Mouse (Mus musculus) thymus, adult 2 months (tissue): ENCODE results near the gene Nhlrc4. TPM values are rescaled to one million over a fixed set of nuclear protein-coding genes. Genes with fewer than 3 reads are reported as not detected.

Experiments
- DNase-seq: peaks from one replicate; pipeline ENCODE4 v3.0.0; 2021
- H3K27ac ChIP-seq: fragments of 200-500 bp; 2 replicates; pipeline ENCODE4 v1.5.1; 2012; ENCODE audit warnings: low read length, control low read depth; ENCODE audit not compliant: control insufficient read depth, insufficient read depth
- H3K27me3 ChIP-seq: fragments of 200-500 bp; 2 replicates; pipeline ENCODE4 v1.6.1; 2012; ENCODE audit warnings: mild to moderate bottlenecking, low read length, moderate library complexity, mixed read lengths; ENCODE audit not compliant: control insufficient read depth, insufficient read depth
- H3K36me3 ChIP-seq: fragments of 200-500 bp; 2 replicates; pipeline ENCODE4 v1.6.1; 2012; ENCODE audit warnings: mild to moderate bottlenecking, low read length, moderate library complexity; ENCODE audit not compliant: control insufficient read depth, insufficient read depth
- H3K4me1 ChIP-seq: fragments of 200-500 bp; replicated peaks from 2 replicates; pipeline ENCODE4 v1.6.1; 2012; ENCODE audit warnings: low read length; ENCODE audit not compliant: control insufficient read depth, insufficient read depth
- H3K4me3 ChIP-seq: fragments of 200-500 bp; 2 replicates; pipeline ENCODE4 v1.5.1; 2012; ENCODE audit warnings: mild to moderate bottlenecking, low read length, control low read depth, moderate library complexity; ENCODE audit not compliant: control insufficient read depth, insufficient read depth
- CTCF ChIP-seq: fragments of 200-500 bp; IDR thresholded peaks from 2 replicates; pipeline ENCODE4 v1.5.1; 2012; ENCODE audit warnings: mild to moderate bottlenecking, control low read depth, low read length, moderate library complexity, borderline replicate concordance; ENCODE audit not compliant: control insufficient read depth, poor library complexity, insufficient read depth; ENCODE audit errors: extremely low read depth
- POLR2A ChIP-seq: fragments of 200-500 bp; IDR thresholded peaks from 2 replicates; pipeline ENCODE4 v1.6.1; 2012; ENCODE audit warnings: mild to moderate bottlenecking, low read length, control low read depth, moderate library complexity; ENCODE audit not compliant: control insufficient read depth, poor library complexity, insufficient read depth; ENCODE audit errors: extremely low read depth
- WGBS: fragments of 180-500 bp; shearing (Covaris S2); methylation state at CpG from one replicate; pipeline ENCODE4 v1.1.7; 2018; 5-methylcytosine and 5-hydroxymethylcytosine counted together
- polyA plus RNA-seq: library from polyadenylated mRNA; depleted of rRNA; stranded (reverse); fragments of >200 nt; gene quantifications from 2 replicates; pipeline ENCODE4 v1.2.3, GENCODE M21; 2012; rRNA removed

The Nhlrc4 gene
- 0.51 and 0.62 TPM in 2 replicates for polyA plus RNA-seq

DNA sequence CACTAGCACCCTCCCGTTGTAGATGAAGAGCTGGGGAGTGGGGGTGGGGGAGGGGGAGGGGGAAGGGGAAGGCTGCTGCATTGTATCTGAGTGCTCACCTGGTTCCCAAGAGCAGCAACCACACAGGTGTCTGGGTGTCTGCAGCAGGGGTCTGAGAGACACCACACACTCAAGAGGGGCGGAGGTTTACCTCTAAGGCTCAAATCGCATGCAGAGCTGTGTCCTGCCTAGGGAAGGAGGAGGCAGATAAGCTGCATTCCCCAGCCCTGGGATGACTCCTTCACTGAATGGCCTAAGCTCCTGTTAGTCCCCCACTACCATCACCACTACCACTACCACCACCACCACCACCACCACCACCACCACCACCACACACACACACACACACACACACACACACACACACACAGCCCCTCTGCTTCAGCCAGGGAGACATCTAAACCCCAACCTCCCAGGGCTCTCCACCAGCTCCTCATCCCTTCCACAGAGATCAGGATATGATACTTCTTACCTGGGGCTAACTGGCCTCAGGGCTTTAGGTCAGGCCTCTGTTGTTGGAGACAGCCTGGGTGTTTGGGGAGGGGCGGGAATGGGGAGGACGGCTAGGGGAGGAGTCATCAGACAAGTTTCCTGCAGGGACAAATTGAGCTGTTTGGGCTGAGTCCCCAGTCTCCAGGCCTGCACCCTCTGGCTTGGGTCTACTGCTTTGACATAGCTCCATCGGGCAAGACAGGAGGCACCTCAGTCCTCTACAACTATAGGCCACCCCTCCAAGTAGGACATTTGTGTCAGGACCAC lies at the start of gene Nhlrc4, which contains the start of gene Pigq:
TSS of gene Nhlrc4 (minus strand) at position 596 of the 798 bp plus-strand sequence.
TSS of gene Pigq (minus strand) at position 571 of the 798 bp plus-strand sequence.
- no peak within 1 kb of the TSS for H3K4me3 ChIP-seq
- 89% methylated on average over 4 of the region's 6 CpGs for WGBS
- TF ChIP-seq POLR2A (no peak), CTCF (no peak)
- H3K27ac ChIP-seq, result no peak within 1 kb of the TSS
- DNase-seq, result no peak
- H3K27me3 ChIP-seq, result no peaks in the 10 kb centered on the region
- no peaks in the 10 kb centered on the region for H3K36me3 ChIP-seq
- peaks cover 7% of the 10 kb centered on the region for H3K4me1 ChIP-seq

DNA sequence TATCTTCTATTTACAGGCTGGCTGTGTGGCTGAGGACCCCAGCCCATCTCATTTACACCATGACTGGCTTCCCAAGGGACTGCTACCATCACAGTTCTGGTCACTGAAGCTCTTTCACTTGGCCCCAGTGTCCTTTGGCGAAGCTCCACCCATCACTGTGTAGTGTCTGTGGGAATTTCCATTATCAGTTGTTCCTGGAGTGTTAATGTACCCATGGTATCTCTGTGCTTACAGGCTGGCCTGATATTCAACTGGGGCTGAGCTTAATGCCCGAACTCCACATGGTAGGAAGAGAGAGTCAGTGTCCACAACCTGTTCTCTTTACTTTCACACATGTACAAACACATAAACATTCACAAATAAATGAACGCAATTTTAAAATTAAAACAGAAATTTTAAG lies 48.7 kb upstream of the Nhlrc4 start:
- DNase-seq, result no peak

DNA sequence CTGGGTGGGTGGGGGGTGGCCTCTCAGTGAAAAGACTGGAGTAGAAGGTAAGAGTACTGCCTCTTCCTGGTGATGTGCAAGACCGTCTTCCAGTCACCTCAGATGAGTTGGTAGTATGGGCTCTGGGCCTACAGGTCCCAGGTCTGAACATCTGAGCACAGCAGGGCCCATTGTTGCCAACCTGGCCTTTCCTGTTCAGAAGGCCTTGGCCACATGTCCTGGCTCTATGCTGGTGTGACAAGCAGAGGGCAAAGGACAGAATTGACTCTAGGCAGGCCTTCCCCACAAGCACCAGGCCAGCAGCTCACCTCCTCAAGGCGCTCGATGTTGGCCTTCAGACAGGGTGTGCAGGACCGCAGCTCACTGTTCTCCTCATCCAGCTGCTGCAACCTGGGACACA lies 47.5 kb upstream of the Nhlrc4 start:
- Histone ChIP-seq H3K4me3 (no peak overlapping the region), H3K4me1 (no peaks in the 10 kb centered on the region), H3K27me3 (no peaks in the 10 kb centered on the region), H3K27ac (no peak overlapping the region), H3K36me3 (no peaks in the 10 kb centered on the region)
- TF ChIP-seq POLR2A, result no peak
- no peak for TF ChIP-seq CTCF
- DNase-seq, result no peak
- 95% methylated on average over 4 of the region's 4 CpGs for WGBS

More for the DNA sequence above, 48.7 kb upstream of the Nhlrc4 start:
- no peak for TF ChIP-seq CTCF
- TF ChIP-seq POLR2A, result no peak
- no peaks in the 10 kb centered on the region for H3K4me1 ChIP-seq
- no peak overlapping the region for H3K27ac ChIP-seq
- H3K4me3 ChIP-seq, result no peak overlapping the region
- no peaks in the 10 kb centered on the region for H3K27me3 ChIP-seq
- H3K36me3 ChIP-seq, result no peaks in the 10 kb centered on the region
- WGBS, result 91% methylated on average over 3 of the region's 3 CpGs

DNA sequence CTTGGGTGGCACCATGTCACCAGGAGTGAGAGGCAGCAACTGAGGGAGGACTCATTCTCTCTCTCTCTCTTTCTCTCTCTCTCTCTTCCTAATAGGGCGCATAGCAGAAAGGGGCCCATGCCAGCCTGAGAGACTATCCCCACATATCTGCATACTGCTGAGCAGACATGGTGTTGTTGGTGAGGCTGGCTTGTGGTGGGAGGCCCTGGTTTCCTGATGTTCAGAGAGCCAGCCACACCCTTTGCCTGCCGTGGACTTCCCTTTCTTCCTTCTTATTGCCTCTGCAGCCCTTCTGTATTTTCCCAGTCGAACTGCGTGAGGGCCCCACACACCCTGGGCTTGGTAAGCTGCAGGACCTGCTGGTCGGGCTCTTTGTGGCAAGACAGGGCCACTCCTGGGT lies 45.6 kb upstream of the Nhlrc4 start:
- no peaks in the 10 kb centered on the region for H3K36me3 ChIP-seq
- 27% methylated on average over 5 of the region's 5 CpGs for WGBS
- DNase-seq, result no peak
- peaks cover 3% of the 10 kb centered on the region; the same call in 1 of the 2 replicates for H3K4me1 ChIP-seq
- H3K27ac ChIP-seq, result no peak overlapping the region
- TF ChIP-seq POLR2A (no peak), CTCF (no peak)
- no peak overlapping the region for H3K4me3 ChIP-seq
- H3K27me3 ChIP-seq, result no peaks in the 10 kb centered on the region

DNA sequence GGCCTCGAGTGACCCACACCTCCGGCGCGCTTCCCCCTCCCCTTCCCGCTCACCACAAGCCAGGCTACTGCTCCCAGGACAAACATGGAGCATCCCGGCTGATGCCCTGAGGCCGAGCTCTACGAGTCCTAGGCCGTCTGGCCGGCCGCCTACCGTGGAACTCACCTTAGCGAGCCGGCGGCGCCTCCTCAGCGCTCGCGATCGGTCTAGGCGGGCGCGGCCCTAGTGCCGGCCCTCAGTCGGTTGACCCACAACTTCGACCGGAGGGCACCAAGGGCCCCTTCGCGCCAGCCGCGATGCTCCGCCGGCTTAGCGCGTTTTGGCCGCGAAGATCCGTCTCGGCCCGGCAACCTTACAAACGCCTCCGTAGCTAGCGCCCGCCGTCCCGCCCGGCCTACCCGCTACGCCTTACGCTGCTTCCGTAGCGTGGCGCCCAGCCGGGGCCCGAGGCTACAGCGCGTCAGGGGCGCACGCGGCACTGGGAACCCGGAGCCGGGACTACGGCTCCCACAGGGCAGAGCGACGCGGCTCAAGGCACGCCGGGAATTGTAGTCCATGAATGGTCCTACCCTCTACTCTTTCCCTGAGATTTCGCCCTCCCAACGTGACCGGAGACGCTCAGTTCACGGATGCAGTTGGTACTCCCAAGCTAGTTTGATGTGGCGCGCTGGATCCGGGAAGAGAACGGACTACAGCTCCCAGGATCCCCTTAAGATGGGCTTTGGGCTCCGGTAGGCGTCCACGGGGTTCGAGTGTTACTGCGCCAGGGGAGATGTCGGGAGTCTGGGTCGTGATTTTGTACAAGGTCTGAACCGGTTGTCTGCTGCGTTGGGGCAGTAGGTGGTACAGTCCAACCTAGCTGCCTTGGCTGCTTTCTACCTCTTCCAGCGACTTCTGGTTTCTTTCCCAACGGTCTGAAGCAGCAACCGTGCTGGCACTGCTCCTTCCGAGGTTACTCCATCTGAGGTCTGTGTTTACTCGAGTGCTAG lies 40.8 kb upstream of the Nhlrc4 start, which contains the start of gene Capn15:
TSS of gene Capn15 (minus strand) at position 491 of the 989 bp plus-strand sequence.
- DNase-seq, result peak; percentile 91
- peaks cover 11% of the 10 kb centered on the region for H3K4me1 ChIP-seq
- peak; percentile 65 for TF ChIP-seq POLR2A
- peak; percentile 24; the same call in 1 of the 2 replicates for TF ChIP-seq CTCF

DNA sequence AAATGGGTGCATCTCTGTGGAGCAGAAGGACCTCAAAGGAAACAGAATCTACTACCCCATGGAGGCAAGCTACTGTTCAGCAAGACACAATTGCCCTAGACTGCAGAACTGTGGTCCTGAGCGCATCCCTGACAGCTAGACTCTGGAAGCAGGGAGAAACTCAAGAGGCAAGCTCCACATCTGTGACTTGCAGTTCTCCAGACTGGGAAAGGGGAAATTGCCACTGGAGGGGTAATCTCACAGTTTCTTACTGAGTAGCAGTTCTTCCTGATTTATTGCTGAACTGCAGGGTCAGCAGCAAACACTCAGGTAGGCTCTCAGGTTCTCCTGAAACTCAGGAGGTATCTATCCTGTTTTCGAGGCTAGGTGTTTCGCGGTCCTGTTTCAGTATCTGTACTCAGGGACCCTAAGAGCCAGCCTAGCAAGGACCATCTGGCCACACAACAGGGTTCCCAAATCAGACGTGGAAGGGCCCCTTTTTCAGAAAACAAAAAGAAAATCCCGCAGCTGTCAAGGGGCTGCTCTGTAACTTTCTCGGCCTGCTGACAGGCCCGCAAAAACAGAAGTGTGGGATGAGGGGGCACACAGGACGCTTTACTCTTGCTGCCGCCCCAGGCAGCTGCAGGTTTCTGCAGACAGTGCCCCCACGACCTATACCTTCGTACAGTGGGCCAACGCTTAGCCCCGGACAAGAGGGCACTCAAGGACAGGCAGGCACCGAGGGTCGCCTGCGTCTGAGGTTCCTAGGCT lies 40.0 kb upstream of the Nhlrc4 start:
- Histone ChIP-seq H3K27ac (no peak overlapping the region), H3K27me3 (no peaks in the 10 kb centered on the region), H3K36me3 (no peaks in the 10 kb centered on the region), H3K4me3 (peak overlapping the region; percentile 75), H3K4me1 (peaks cover 11% of the 10 kb centered on the region)
- no peak for DNase-seq
- TF ChIP-seq POLR2A (no peak), CTCF (no peak)
- WGBS, result 10% methylated on average over 17 of the region's 17 CpGs

More for the DNA sequence above, 40.8 kb upstream of the Nhlrc4 start, which contains the start of gene Capn15:
- Histone ChIP-seq H3K27ac (no peak within 1 kb of the TSS), H3K4me3 (peak within 1 kb of the TSS; percentile 75), H3K36me3 (no peaks in the 10 kb centered on the region), H3K27me3 (no peaks in the 10 kb centered on the region)
- WGBS, result under 1% methylated on average over 91 of the region's 91 CpGs
